Mouse (Mus musculus): Measurements from ENCODE around the gene Zscan12.
"Not testable (repeated sequence)": the region's sequence is repeated elsewhere in the genome, so short reads cannot be mapped to it uniquely, and the experiment has no call there.

Zscan12 gene

DNA sequence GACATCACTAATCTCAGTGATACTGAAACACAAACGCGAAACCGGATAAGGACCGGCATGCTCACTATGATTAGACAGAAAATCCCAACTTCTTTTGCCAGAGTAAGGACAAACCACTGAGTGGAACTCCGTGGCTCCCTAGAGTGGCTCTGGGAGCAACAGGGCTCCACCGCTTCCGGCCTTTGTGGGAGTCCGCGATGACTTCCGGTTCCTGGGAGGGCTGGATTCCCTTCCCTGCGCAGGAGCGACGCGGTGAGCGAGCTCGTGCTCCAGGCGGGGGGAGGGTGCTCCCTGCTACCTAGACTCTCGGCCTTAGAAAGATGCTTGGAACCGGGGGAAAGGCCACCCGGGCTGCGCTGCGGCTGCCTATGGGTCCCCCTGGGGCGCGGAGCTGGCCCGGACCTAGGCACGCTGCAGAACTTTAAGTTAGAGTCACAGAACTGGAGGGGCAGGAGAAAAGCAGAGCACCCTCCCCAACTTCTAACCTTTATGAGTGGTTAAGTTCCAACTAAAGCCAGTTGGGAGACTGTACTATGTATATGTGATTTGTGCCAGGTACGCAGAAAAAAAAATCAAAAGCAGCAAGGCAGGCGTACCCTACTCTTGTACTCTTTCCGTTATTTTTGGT, at the start of gene Zscan12:
Gene Zscan12, plus strand, starts transcription at position 200 of the 628 bp plus-strand sequence.
- DNase-seq (ENCODE audit: extremely low read depth, low read depth, low spot score): peak; percentile 39

DNA sequence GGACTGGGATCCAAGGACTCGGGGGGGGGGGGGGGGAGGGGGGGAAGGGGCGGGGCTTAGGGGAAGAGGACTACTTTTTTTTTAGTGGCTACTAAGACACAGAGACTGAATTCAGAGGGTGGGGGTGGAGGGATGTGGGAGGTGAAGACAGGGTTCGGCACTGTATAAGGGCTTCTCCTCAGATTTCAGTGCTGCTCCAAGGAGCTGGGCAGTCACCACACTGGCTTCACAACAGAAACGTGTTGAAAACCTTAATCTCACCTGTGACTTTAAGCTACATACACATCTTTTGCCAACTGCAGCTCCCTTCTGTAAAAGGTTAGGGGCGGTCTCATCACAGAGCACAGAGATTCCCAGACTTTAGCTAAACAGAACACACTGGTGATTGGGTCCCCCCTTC, 49.8 kb upstream of the Zscan12 start:
- no peak for DNase-seq (ENCODE audit: extremely low read depth, low read depth, low spot score)

DNA sequence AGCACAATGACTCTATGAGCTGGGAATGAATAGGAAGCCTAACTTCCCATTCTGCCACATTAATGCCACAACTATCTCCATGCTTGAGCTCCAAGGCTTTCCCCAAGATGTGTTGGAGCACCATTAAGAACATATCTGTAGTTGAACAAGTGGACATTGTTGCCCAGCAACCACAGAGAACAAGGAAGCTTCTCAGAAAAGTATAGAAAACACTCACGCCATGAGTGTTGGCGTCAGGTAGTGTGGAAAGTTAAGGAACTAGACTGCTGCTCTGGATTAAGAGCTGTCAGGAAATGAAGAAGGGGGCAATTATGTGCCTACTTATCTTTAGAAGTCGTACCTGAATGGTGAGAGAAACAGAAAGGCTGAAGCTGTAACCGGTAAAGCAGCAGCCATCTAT, 48.7 kb upstream of the Zscan12 start:
- DNase-seq (ENCODE audit: extremely low read depth, low read depth, low spot score): no peak

DNA sequence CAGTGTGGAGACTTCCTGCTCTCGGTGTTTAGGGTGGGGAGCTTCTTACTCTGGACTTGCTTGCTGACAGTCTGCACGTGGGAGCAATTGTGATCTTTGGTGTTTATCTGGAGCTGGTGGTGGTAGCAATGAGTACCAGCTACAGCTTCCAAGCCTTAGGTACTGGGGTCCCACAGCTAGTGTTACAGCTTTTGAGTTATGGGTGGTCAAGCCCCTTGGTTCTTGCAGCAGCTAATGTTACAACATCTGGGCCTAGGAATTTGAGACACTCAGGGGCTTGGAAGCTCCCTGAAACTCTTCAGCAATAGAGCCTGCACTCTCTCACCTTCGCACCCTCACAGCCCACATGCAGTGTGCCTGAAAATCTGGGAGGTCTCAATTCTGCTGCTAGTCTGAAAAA, 42.4 kb upstream of the Zscan12 start:
- no peak for DNase-seq (ENCODE audit: extremely low read depth, low read depth, low spot score)

DNA sequence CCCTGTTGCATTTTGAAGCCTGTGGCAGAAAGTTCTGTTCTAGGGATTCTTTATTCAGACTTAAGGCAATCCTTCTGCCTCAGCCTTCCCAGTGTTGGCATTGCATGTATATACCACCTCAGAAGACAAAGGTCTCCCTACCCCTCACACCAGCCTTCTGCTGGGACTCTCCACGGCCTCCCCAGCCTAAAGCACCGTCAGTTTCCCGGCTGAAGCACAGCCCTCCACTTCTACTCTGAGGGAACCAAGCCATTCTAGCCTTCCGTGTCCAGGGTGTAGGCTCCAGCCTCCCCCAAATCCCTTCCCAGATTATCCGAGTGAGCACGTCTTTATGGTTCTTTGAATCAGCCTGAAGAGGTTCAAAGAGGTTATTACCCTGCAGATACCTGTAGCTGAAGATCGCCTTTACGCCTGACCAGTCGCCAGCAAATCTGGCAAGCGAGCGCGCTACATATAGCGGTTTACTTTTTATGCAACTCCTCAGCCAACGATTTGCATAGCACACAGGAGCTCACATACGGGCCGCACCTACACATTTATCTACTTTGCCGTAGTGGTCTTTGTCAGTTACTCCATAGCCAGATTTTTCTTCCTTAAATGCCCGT, 40.6 kb upstream of the Zscan12 start:
- DNase-seq (ENCODE audit: extremely low read depth, low read depth, low spot score): no peak

DNA sequence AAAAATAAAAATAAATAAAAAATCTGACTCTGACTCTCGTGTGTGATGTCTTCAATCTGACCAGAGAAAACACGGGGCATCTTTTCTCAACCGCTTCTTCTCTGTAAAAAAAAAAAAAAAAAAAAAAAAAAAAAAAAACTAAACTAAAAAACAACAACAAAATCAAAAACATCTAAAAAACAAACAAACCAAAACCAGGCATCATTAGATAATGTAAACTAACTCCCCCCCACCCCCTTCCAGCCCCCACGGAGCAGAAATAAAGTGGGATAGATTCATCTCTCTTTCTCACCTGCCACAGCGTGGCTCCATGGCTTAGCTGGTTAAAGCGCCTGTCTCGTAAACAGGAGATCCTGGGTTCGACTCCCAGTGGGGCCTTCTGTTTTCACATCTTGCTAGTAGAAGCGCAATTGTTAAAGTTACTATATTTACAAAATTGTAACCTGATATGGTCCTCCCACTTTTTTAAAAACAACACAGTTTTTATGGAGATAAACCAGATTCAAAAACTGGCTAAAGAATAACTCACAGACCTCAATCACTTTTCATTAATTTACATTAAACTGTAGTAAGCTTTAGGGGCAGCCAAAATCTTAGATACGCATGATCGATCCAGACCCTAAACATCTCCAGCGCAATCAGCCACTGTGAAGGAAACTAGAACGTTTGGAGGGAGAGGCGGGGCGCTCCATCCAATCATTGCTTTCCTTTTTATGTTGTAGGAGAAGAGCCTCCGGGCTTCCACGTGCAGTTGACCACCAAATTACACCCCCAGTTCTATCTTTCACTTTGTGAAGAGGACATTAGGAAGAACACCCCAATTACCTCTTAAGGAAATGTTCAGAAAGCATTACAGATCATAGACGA, 39.9 kb upstream of the Zscan12 start:
- DNase-seq (ENCODE audit: extremely low read depth, low read depth, low spot score): no peak

DNA sequence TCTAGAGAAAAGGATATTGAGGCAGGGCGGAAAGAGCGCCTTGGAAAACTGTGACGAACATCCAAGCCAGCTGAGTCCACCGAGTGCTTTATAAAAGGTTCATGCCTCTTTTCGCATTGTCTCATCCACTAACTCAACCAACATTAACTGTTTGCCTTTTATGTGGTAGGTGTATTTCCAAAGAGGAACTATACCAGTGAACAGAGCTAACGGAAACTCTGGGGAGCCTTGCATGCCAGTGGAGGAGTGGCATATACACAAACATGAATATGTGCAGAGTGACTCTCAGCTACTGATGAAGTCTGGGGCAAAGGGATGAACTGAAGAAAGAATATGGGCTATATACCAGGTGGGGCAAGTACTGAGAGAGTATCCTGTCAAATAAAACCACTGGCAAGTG, 39.2 kb upstream of the Zscan12 start:
- no peak for DNase-seq (ENCODE audit: extremely low read depth, low read depth, low spot score)

DNA sequence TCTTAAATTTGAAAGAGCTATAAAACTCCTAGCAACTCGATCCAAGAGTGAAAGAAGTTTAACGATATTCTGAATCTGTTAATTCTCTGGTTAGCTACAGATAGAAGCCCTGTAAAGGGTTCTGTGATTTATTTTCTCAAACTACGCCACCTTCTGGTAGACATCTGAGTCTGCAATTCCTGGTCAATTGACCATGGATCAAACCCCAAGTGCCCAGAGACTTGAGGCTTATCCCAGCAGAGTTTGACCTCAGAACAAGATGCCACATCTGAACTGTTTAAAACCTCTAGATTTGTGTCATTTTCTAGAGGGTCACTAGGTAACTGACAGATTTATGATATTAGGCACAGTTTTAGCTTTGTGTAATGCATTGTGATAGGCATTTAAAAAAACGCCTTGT, 36.4 kb upstream of the Zscan12 start:
- no peak for DNase-seq (ENCODE audit: extremely low read depth, low read depth, low spot score)

DNA sequence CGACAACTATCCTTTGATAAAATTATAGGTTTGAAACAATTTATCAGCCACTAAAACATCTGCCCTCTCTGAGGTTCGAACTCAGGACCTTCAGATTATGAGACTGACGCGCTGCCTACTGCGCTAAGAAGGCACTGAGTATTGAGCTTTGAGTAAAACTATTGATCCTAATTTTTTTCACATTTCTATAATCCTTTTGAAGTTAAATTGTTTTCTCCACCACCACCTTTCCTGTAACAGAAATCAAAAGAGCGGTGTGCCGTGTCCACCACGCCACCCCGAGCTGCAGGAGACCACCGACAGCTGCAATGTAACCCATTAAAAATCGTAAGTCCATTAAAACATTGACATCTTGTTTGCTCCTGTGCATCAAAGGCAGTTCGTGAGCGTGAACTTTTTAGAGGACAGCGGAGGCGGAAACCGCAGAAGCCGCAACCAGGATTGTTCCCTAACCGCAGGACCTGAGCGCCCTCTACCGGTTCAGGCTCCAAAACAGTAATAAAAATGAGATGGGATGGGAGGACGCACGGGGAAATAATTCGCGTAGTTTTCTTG, 35.9 kb upstream of the Zscan12 start:
- DNase-seq (ENCODE audit: extremely low read depth, low read depth, low spot score): peak; percentile 7

DNA sequence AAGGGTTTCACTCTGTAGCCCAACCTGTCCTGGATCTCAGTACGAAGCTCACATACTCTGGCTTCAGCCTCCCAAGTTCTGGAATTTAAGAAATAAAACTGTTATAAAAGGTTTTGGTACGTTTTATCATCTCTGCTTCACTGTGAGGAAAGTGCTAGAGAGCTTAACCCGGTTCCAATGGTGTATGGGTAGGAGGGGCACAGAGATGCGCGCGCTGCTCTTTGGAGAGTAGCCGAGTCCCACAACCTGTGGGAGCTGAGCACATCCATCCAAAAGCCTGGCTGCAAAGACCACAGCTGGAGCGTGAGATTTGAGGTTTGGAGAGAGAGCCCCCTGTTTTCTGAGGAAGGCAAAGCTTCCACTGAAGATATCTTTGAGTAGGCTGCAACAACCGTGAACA, 35.2 kb upstream of the Zscan12 start:
- DNase-seq (ENCODE audit: extremely low read depth, low read depth, low spot score): no peak

DNA sequence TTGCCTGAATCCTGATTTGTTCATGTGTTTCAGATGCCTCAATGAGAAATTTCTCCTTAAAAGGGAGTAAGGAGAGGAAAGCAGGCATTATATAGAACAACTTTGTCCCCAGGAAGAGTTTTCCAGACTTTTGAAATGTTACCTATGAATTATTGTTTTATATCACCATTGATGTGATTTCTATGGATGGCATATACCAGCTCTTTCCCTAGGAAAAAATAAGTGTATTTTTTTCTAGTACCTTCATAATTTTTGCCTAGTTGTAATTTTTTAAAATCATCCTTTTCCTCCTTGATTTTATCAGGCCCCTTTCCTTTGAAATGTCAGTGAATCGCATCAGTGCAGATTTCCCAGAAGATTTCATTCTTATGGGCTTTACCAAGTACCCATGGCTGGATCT, 16.0 kb upstream of the Zscan12 start, which contains the start of gene Olfr1367:
Gene Olfr1367, plus strand, starts transcription at position 301 of the 400 bp plus-strand sequence.
- DNase-seq (ENCODE audit: extremely low read depth, low read depth, low spot score): no peak

DNA sequence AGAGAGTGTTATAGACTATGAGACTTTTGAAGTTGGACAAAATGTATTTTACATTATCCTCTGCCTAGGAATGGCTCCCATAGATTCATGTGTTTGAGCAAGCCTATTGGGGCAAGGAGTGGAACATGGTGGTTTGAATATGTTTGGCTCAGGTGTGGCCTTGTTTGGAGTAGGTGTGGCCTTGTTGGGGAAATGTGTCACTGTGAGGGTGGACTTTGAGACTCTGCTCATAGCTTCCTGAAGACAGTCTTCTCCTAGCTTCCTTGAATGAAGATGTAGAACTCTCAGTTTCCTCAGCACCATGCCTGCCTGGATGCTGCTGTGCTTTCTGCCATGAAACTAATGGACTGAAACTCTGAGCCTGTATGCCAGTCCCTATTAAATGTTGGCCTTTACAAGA, 12.0 kb upstream of the Zscan12 start:
- no peak for DNase-seq (ENCODE audit: extremely low read depth, low read depth, low spot score)

DNA sequence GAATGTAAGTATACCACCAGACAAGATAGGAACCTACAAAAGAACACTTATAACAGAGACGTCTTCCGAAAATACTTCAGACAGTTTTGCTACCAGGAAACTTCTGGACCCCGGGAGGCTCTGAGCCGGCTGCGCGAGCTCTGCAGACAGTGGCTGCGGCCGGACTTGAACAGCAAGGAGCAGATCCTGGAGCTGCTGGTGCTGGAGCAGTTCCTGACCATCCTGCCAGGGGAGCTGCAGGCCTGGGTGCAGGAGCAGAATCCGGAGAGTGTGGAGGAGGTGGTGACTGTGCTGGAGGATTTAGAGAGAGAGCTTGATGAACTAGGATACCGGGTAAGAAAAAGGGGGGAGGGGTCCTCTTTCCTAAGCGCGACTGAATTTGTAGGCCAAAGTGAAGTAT, 1.1 kb downstream of the Zscan12 start:
- no peak for DNase-seq (ENCODE audit: extremely low read depth, low read depth, low spot score)

DNA sequence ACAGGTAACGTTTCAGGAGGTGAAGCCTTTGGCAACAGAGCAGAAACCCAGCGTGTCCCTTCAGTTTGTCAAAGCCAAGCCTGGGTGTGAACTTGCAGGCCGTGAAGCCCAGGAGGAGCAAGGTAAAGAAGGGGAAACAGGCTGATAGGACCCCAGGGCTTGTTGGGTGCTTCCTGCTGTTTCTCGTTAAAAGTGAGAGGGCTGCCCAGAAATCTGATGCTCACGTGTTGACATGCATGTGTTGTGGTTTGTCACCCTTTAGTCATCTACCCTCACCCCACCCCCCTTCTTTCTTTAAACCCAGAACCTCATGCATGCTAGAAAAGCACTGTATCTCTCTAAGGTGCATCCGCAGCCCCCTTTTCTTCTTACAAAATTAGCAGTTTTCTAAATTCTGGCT, 4.0 kb downstream of the Zscan12 start:
- DNase-seq (ENCODE audit: extremely low read depth, low read depth, low spot score): no peak

DNA sequence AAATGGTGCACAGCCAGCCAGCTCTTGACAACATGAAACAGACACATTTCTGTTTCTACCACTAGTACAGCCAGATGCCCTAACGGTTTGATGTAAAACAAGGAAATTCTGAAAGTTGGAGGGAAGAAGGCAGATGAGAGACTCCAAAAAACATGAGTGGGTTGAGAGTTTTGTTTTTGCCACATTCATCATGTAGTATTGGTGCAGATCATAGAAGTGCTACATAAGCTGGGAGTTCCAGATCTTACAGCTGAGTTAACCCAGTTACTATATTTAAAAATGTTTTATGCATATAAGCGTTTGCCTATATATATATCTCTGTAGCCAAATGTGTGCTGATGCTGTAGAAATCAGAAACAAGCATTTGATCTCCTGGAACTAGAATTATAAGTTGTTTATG, 10.1 kb downstream of the Zscan12 start:
- DNase-seq (ENCODE audit: extremely low read depth, low read depth, low spot score): no peak

DNA sequence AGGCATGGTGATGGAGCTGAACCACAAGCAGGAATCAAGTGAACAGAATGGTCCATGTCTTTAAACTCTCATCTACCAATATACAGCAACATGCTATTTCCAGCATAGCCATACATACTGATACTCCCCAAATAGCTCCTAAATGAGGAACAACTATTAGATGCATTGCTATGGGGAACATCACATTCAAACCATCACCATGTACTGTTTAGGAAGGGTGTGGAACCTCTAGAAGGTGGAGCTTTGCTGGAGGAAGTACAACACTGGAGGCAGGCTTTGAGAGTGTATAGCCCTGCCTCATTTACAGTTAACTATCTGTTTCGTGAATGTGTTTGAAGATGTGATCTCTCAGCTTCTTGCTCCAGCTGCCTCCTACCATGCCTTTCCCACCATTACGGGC, 15.2 kb downstream of the Zscan12 start:
- DNase-seq (ENCODE audit: extremely low read depth, low read depth, low spot score): no peak

DNA sequence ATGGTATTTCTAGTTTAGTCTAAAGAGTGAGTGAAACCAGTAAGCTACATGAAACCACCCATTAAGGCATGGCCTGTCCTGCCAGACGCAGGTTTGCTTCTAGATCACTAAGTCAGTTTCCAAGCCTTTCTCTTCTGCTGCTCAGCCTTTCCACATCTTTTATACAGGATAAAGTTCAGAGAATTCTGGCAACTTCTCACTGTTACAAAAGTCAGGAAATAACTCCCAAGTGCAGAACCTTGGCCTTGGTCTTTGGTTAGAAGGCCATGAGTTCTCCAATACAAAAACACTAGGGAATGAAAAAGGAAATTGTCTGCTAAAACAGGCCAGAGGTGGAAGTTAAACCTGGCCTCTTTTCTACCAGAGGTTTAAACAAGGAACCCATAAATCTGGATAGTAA, 32.6 kb downstream of the Zscan12 start:
- DNase-seq (ENCODE audit: extremely low read depth, low read depth, low spot score): no peak

DNA sequence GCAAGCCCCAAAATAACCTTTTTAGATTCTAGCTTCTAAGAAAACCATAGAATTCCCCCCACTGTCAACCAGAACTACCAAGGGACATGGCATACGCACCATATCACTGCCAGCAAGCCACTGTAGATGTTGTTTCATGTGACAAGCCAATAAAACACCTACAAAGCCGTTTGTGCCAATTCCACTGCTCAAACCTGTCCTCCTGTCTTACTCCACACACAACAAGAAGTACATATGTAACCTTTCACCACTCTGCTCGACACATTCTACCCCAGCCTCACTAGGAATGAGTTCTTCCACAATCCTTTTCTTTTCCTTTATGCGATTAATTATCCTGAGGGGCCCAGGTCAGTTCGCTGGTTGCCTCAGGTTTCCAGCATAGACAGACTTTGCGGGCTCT, 33.0 kb downstream of the Zscan12 start:
- peak; percentile 52 for DNase-seq (ENCODE audit: extremely low read depth, low read depth, low spot score)

DNA sequence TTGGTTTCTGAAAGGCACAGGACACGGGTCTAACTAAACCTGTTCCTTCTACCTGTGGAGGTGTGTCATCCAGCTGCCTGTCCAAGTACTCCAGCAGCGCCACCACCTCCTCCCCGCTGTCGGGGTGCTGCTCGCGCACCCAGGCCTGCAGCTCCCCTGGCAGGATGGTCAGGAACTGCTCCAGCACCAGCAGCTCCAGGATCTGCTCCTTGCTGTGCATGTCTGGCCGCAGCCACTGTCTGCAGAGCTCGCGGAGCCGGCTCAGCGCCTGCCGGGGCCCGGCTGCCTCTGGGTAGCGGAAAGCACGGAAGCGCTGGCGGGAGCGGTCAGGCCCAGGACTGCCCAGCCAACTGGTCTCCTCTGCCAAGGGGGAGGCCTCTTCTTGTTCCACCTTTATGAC, 33.4 kb downstream of the Zscan12 start:
- DNase-seq (ENCODE audit: extremely low read depth, low read depth, low spot score): not testable (repeated sequence)

DNA sequence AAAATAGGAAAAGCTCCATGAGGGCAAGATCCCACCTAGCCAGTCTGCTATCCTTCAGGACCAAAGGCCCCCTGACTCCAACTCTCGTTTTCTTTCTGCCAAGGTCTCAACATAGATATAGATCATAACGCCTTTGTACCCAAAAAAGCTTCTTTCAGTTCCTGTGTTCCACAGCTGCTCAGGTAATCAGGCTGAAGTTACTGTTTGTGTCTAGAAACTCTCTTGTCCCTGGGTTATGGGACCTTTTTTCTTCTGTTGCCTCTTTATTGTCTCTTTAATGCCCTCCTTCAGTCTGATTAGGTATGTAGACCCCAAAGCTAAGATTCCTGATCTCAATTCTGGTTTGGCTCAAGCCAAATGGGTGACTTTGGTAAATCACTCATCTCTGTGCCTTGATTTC, 34.9 kb downstream of the Zscan12 start:
- no peak for DNase-seq (ENCODE audit: extremely low read depth, low read depth, low spot score)

DNA sequence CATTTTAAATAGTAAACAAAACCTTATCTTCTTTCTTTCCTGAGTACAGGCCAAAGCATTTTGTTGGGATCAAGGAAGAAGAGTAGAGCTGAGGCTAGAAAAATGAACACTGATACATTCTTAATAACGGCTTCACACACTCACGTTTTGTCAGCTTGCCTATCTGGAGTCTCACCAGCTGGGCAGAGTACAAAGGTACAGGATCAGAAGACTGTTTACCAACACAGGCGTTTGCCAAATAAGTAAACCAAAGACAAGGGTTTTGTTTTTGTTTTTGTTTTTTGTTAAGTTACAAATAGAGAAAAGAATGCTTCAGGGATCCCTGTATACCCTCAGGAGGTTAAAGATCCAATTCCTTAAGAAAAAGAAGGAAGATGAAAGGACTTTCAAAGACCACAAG, 38.5 kb downstream of the Zscan12 start:
- no peak for DNase-seq (ENCODE audit: extremely low read depth, low read depth, low spot score)
